In the genomic region with DNA sequence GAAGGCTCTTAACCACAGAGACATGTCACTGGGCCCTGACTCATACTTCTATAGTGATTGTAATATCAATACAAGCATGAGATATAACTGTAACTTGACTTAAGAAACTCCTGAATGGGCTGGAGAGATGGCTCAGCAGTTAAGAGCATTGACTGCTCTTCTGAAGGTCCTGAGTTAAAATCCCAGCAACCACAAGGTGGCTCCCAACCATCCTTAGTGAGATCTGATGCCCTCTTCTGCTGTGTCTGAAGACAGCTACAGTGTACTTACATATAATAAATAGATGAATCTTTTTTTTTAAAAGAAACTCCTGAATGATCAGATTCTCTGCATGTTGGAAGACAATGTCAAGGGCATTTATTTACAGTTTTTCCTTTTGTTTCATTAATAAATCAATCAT, we compare ENCODE assay signal across 12 mouse cellular contexts. TPM values are rescaled to one million over a fixed set of nuclear protein-coding genes. Genes with fewer than 3 reads are reported as not detected.
DNase-seq lines count a peak whose midpoint lies in the region; ATAC-seq and TF ChIP-seq lines count a peak whose summit lies in the region.
"Had no signal": no experiment of that assay in that cellular context is flagged by ENCODE, and none has a peak within 500 bp of the region (broad histone marks: within the 10 kb centered on the region; RNA-seq: fewer than 3 reads in every experiment).

No protein-coding gene starts in this region.

- peak; percentile 53 for DNase-seq in forebrain, postnatal 0 days
- peak in 1 of 2 experiments; percentile 21 for DNase-seq in layer of hippocampus, adult 2 months (ENCODE audit: low spot score in 2 of 2)
- DNase-seq in layer of hippocampus, postnatal 36 days = no peak
- DNase-seq in 416B (ENCODE audit: low read depth) = peak; percentile 84
- DNase-seq in embryonic facial prominence, embryonic 14.5 days (ENCODE audit: low spot score) = peak; percentile 22
- no peak for DNase-seq in ovary, postnatal 10 days (ENCODE audit: low spot score)
- DNase-seq: liver, embryonic 13.5 days; spleen, adult 18-20 months had no signal

- no peaks in the 10 kb centered on the region for H3K27me3 ChIP-seq in forebrain, postnatal 0 days (ENCODE audit: insufficient read depth, low read length)
- no peaks in the 10 kb centered on the region for H3K27me3 ChIP-seq in forebrain, embryonic 12.5 days
- H3K27me3 ChIP-seq in embryonic facial prominence, embryonic 14.5 days (replicated peaks; ENCODE audit: control insufficient read depth, insufficient read depth, low read length) = no peaks in the 10 kb centered on the region
- H3K27me3 ChIP-seq: liver, embryonic 13.5 days had no signal

- no peak overlapping the region for H3K9ac ChIP-seq in forebrain, postnatal 0 days
- no peak overlapping the region for H3K9ac ChIP-seq in forebrain, embryonic 12.5 days
- H3K9ac ChIP-seq in embryonic facial prominence, embryonic 14.5 days (ENCODE audit: low read depth, low read length) = no peak overlapping the region
- H3K9ac ChIP-seq: liver, embryonic 13.5 days had no signal

- no peak overlapping the region for H3K4me2 ChIP-seq in forebrain, postnatal 0 days (ENCODE audit: low read depth)
- no peak overlapping the region for H3K4me2 ChIP-seq in forebrain, embryonic 12.5 days
- no peak overlapping the region for H3K4me2 ChIP-seq in embryonic facial prominence, embryonic 14.5 days (ENCODE audit: low read depth, low read length)
- H3K4me2 ChIP-seq: liver, embryonic 13.5 days had no signal

- H3K4me3 ChIP-seq in forebrain, postnatal 0 days (ENCODE audit: low read depth, low read length) = no peak overlapping the region
- H3K4me3 ChIP-seq in forebrain, embryonic 12.5 days (replicated peaks) = no peak overlapping the region
- no peak overlapping the region for H3K4me3 ChIP-seq in layer of hippocampus, adult 2 months
- no peak overlapping the region for H3K4me3 ChIP-seq in embryonic facial prominence, embryonic 14.5 days (ENCODE audit: low read depth, low read length)
- H3K4me3 ChIP-seq: liver, embryonic 13.5 days had no signal

- H3K36me3 ChIP-seq in forebrain, postnatal 0 days (ENCODE audit: insufficient read depth) = no peaks in the 10 kb centered on the region
- H3K36me3 ChIP-seq in forebrain, embryonic 12.5 days (replicated peaks) = no peaks in the 10 kb centered on the region
- H3K36me3 ChIP-seq in embryonic facial prominence, embryonic 14.5 days (ENCODE audit: control insufficient read depth, insufficient read depth, low read length) = no peaks in the 10 kb centered on the region
- H3K36me3 ChIP-seq: liver, embryonic 13.5 days had no signal

- H3K27ac ChIP-seq in forebrain, postnatal 0 days (ENCODE audit: low read depth, low read length) = no peak overlapping the region
- no peak overlapping the region for H3K27ac ChIP-seq in forebrain, embryonic 12.5 days
- H3K27ac ChIP-seq in layer of hippocampus, adult 2 months = no peak overlapping the region
- H3K27ac ChIP-seq in embryonic facial prominence, embryonic 14.5 days (replicated peaks; ENCODE audit: low read depth, low read length) = no peak overlapping the region
- H3K27ac ChIP-seq: liver, embryonic 13.5 days had no signal

- H3K9me3 ChIP-seq in forebrain, postnatal 0 days (ENCODE audit: low read length) = no peaks in the 10 kb centered on the region
- no peaks in the 10 kb centered on the region for H3K9me3 ChIP-seq in forebrain, embryonic 12.5 days
- no peaks in the 10 kb centered on the region for H3K9me3 ChIP-seq in embryonic facial prominence, embryonic 14.5 days (ENCODE audit: control insufficient read depth, low read length)
- H3K9me3 ChIP-seq: liver, embryonic 13.5 days had no signal

- no peak; the same call in 1 of the 2 replicates for ATAC-seq in forebrain, postnatal 0 days
- ATAC-seq in forebrain, embryonic 12.5 days (ENCODE audit: low FRiP score) = no peak
- no peak for ATAC-seq in embryonic facial prominence, embryonic 14.5 days (ENCODE audit: low read depth)
- no peak for ATAC-seq in cerebellum, adult (ENCODE audit: insufficient number of reproducible peaks, low FRiP score, low TSS enrichment)
- ATAC-seq: intestine, embryonic 16.5 days had no signal

- H3K4me1 ChIP-seq in forebrain, postnatal 0 days (ENCODE audit: insufficient read depth) = no peaks in the 10 kb centered on the region
- H3K4me1 ChIP-seq in forebrain, embryonic 12.5 days = no peaks in the 10 kb centered on the region
- H3K4me1 ChIP-seq in embryonic facial prominence, embryonic 14.5 days (ENCODE audit: control insufficient read depth, insufficient read depth, low read length) = no peaks in the 10 kb centered on the region
- H3K4me1 ChIP-seq: liver, embryonic 13.5 days had no signal

- peak; percentile 62 for TF ChIP-seq CTCF in forebrain, postnatal 0 days (IDR thresholded peaks at IDR 0.05; ENCODE audit: low read depth)
- TF ChIP-seq CTCF in layer of hippocampus, adult 2 months (conservative IDR thresholded peaks at IDR 0.05) = peak; percentile 72

RNA-seq across cellular contexts. Expression of a gene that starts 36.0 kb away (rescaled TPM):
- total RNA-seq in forebrain, postnatal 0 days (2014; rRNA removed) = not detected in 2 replicates
- polyA plus RNA-seq in forebrain, postnatal 0 days (2015; fragmentation: Nextera tagmentation; extraction: Ambion mirVana) = 0.06 TPM in 1 of 2 replicates, not detected in the other
- polyA plus RNA-seq in forebrain, embryonic 12.5 days (2016; fragmentation: Nextera tagmentation; extraction: Ambion mirVana) = 0.09 TPM in 1 of 2 replicates, not detected in the other
- not detected for total RNA-seq in layer of hippocampus, adult 2 months (2021)
- total RNA-seq in layer of hippocampus, postnatal 36 days (2021) = not detected
- polyA plus RNA-seq in embryonic facial prominence, embryonic 14.5 days (2014; fragmentation: Nextera tagmentation; extraction: Ambion mirVana) = 0.17 TPM in 1 of 2 replicates, not detected in the other
- total RNA-seq: gastrocnemius, adult 8-10 months had no signal
- polyA plus RNA-seq: liver, embryonic 13.5 days had no signal

RNA-seq across cellular contexts. Expression of a gene that starts 51.2 kb away (rescaled TPM):
- total RNA-seq in forebrain, postnatal 0 days (2014; rRNA removed) = not detected in 2 replicates
- polyA plus RNA-seq in forebrain, postnatal 0 days (2015; fragmentation: Nextera tagmentation; extraction: Ambion mirVana) = not detected in 2 replicates
- polyA plus RNA-seq in forebrain, embryonic 12.5 days (2016; fragmentation: Nextera tagmentation; extraction: Ambion mirVana) = not detected in 2 replicates
- not detected for total RNA-seq in layer of hippocampus, adult 2 months (2021)
- not detected for total RNA-seq in layer of hippocampus, postnatal 36 days (2021)
- not detected in 2 replicates for polyA plus RNA-seq in embryonic facial prominence, embryonic 14.5 days (2014; fragmentation: Nextera tagmentation; extraction: Ambion mirVana)
- total RNA-seq: gastrocnemius, adult 8-10 months had no signal
- polyA plus RNA-seq: intestine, embryonic 16.5 days; liver, embryonic 13.5 days had no signal

Comparison
In these comparisons a context has a peak if more than half of its experiments do, and no peak if none do; other contexts are left out.
1. DNase-seq: peak in forebrain, postnatal 0 days (single experiment), 416B (single experiment) and embryonic facial prominence, embryonic 14.5 days (single experiment); none in layer of hippocampus, postnatal 36 days (0 of 2) and ovary, postnatal 10 days (single experiment).